ENCODE assay signal across 8 mouse cellular contexts in genomic region chr2:32876490-32877302, GRCm38 (mm10). TPM values are rescaled to one million over a fixed set of nuclear protein-coding genes. Genes with fewer than 3 reads are reported as not detected.
DNase-seq lines count a peak whose midpoint lies in the region; ATAC-seq and TF ChIP-seq lines count a peak whose summit lies in the region.

No protein-coding gene starts in this region.

- no peak for TF ChIP-seq CTCF in lung, adult 2 months (IDR thresholded peaks at IDR 0.05; ENCODE audit: insufficient read depth, low read length)

- H3K9ac ChIP-seq in embryonic facial prominence, embryonic 11.5 days (replicated peaks; ENCODE audit: low read length) = peak overlapping the region; percentile 96
- peak overlapping the region; percentile 86 for H3K9ac ChIP-seq in intestine, embryonic 14.5 days (ENCODE audit: low read length)
- H3K9ac ChIP-seq in midbrain, embryonic 11.5 days (ENCODE audit: low read length) = peak overlapping the region; percentile 96

- no peaks in the 10 kb centered on the region for H3K27me3 ChIP-seq in embryonic facial prominence, embryonic 11.5 days (ENCODE audit: control insufficient read depth, insufficient read depth, low read length)
- no peaks in the 10 kb centered on the region for H3K27me3 ChIP-seq in intestine, embryonic 14.5 days (replicated peaks; ENCODE audit: control insufficient read depth, insufficient read depth, low read length)
- H3K27me3 ChIP-seq in midbrain, embryonic 11.5 days (ENCODE audit: control insufficient read depth, insufficient read depth, low read length) = no peaks in the 10 kb centered on the region; the same call in 1 of the 2 replicates

- peaks cover 35% of the 10 kb centered on the region for H3K4me1 ChIP-seq in lung, adult 2 months (ENCODE audit: control insufficient read depth, insufficient read depth, low read length)
- peaks cover 21% of the 10 kb centered on the region for H3K4me1 ChIP-seq in embryonic facial prominence, embryonic 11.5 days (ENCODE audit: control insufficient read depth, insufficient read depth, low read length)
- peaks cover 55% of the 10 kb centered on the region for H3K4me1 ChIP-seq in intestine, embryonic 14.5 days (replicated peaks; ENCODE audit: control insufficient read depth, insufficient read depth, low read length)
- H3K4me1 ChIP-seq in midbrain, embryonic 11.5 days (ENCODE audit: control insufficient read depth, insufficient read depth, low read length) = peaks cover 35% of the 10 kb centered on the region

- 2% methylated on average over 20 of the region's 20 CpGs for WGBS in lung, adult 2 months
- 1% methylated on average over 20 of the region's 20 CpGs for WGBS in embryonic facial prominence, embryonic 11.5 days
- 1% methylated on average over 20 of the region's 20 CpGs for WGBS in intestine, embryonic 14.5 days
- 3% methylated on average over 20 of the region's 20 CpGs for WGBS in midbrain, embryonic 11.5 days

- DNase-seq in lung, adult 2 months = peak; percentile 54
- no peak for DNase-seq in lung, adult 18-20 months
- DNase-seq in embryonic facial prominence, embryonic 11.5 days (ENCODE audit: low spot score) = no peak
- DNase-seq in intestine, embryonic 14.5 days (ENCODE audit: low spot score) = peak; percentile 73
- DNase-seq in midbrain, embryonic 11.5 days (ENCODE audit: low spot score, missing footprints) = peak; percentile 92
- DNase-seq in urinary bladder, postnatal 4 days (ENCODE audit: low spot score in 2 of 2) = no peak
- DNase-seq in thymus, postnatal 25 days = no peak
- DNase-seq in cerebellum, adult 11-12 months = no peak

- H3K4me2 ChIP-seq in embryonic facial prominence, embryonic 11.5 days (ENCODE audit: low read depth, low read length) = peak overlapping the region; percentile 96
- H3K4me2 ChIP-seq in intestine, embryonic 14.5 days (ENCODE audit: low read length) = peak overlapping the region; percentile 69
- peak overlapping the region; percentile 99 for H3K4me2 ChIP-seq in midbrain, embryonic 11.5 days

- no peaks in the 10 kb centered on the region for H3K36me3 ChIP-seq in embryonic facial prominence, embryonic 11.5 days (replicated peaks; ENCODE audit: control insufficient read depth, insufficient read depth, low read depth, low read length)
- H3K36me3 ChIP-seq in intestine, embryonic 14.5 days (ENCODE audit: control insufficient read depth, insufficient read depth, low read length) = no peaks in the 10 kb centered on the region; the same call in 1 of the 2 replicates
- H3K36me3 ChIP-seq in midbrain, embryonic 11.5 days (ENCODE audit: control insufficient read depth, insufficient read depth, low read length) = no peaks in the 10 kb centered on the region

- peak overlapping the region; percentile 20; the same call in 1 of the 2 replicates for H3K27ac ChIP-seq in embryonic facial prominence, embryonic 11.5 days (replicated peaks; ENCODE audit: low read depth, low read length)
- H3K27ac ChIP-seq in intestine, embryonic 14.5 days (ENCODE audit: low read depth) = peak overlapping the region; percentile 64; the same call in 1 of the 2 replicates
- no peak overlapping the region for H3K27ac ChIP-seq in midbrain, embryonic 11.5 days (ENCODE audit: low read depth, low read length)

- H3K9me3 ChIP-seq in embryonic facial prominence, embryonic 11.5 days (replicated peaks; ENCODE audit: control insufficient read depth, low read length) = no peaks in the 10 kb centered on the region
- H3K9me3 ChIP-seq in intestine, embryonic 14.5 days (ENCODE audit: control insufficient read depth, low read length) = no peaks in the 10 kb centered on the region
- no peaks in the 10 kb centered on the region for H3K9me3 ChIP-seq in midbrain, embryonic 11.5 days (ENCODE audit: control insufficient read depth, low read length)

- peak overlapping the region; percentile 90 for H3K4me3 ChIP-seq in lung, adult 2 months (replicated peaks; ENCODE audit: extremely low read depth, low read depth, low read length)
- peak overlapping the region; percentile 76 for H3K4me3 ChIP-seq in embryonic facial prominence, embryonic 11.5 days (ENCODE audit: low read depth, low read length)
- H3K4me3 ChIP-seq in intestine, embryonic 14.5 days (ENCODE audit: low read depth, low read length) = peak overlapping the region; percentile 76
- peak overlapping the region; percentile 70 for H3K4me3 ChIP-seq in midbrain, embryonic 11.5 days (ENCODE audit: low read depth, low read length)

- no peak for TF ChIP-seq POLR2A in lung, adult 2 months (IDR thresholded peaks at IDR 0.05; ENCODE audit: borderline replicate concordance, extremely low read depth, low read depth, low read length)

- peak; percentile 12; the same call in 1 of the 2 replicates for ATAC-seq in embryonic facial prominence, embryonic 11.5 days (replicated peaks; ENCODE audit: insufficient number of reproducible peaks, low FRiP score, low TSS enrichment, low read depth)
- ATAC-seq in intestine, embryonic 14.5 days (replicated peaks; ENCODE audit: low FRiP score, low TSS enrichment, low read depth) = peak; percentile 24
- ATAC-seq in midbrain, embryonic 11.5 days (ENCODE audit: low FRiP score) = peak; percentile 41; the same call in 1 of the 2 replicates

RNA-seq across cellular contexts. Expression of gene Fam129b, which starts 0.8 kb away (rescaled TPM):
- polyA plus RNA-seq in lung, adult 2 months (2012; rRNA removed) = 205 and 224 TPM in 2 replicates
- polyA plus RNA-seq in embryonic facial prominence, embryonic 11.5 days (2014; fragmentation: Nextera tagmentation; extraction: Ambion mirVana) = 13.7 and 15.9 TPM in 2 replicates
- 22.3 and 25.2 TPM in 2 replicates for polyA plus RNA-seq in intestine, embryonic 14.5 days (2014; fragmentation: Nextera tagmentation; extraction: Ambion mirVana)
- polyA plus RNA-seq in midbrain, embryonic 11.5 days (2014; fragmentation: Nextera tagmentation; extraction: Ambion mirVana) = 10.3 and 10.6 TPM in 2 replicates

RNA-seq across cellular contexts. Expression of gene Stxbp1, which starts 29.7 kb away (rescaled TPM):
- 26.3 and 37.9 TPM in 2 replicates for polyA plus RNA-seq in lung, adult 2 months (2012; rRNA removed)
- polyA plus RNA-seq in embryonic facial prominence, embryonic 11.5 days (2014; fragmentation: Nextera tagmentation; extraction: Ambion mirVana) = 22.0 and 27.1 TPM in 2 replicates
- 26.7 and 27.0 TPM in 2 replicates for polyA plus RNA-seq in intestine, embryonic 14.5 days (2014; fragmentation: Nextera tagmentation; extraction: Ambion mirVana)
- polyA plus RNA-seq in midbrain, embryonic 11.5 days (2014; fragmentation: Nextera tagmentation; extraction: Ambion mirVana) = 51.4 and 53.8 TPM in 2 replicates

Comparison
In these comparisons a context has a peak if more than half of its experiments do, and no peak if none do; other contexts are left out.
1. DNase-seq: peak in lung, adult 2 months (single experiment), intestine, embryonic 14.5 days (single experiment) and midbrain, embryonic 11.5 days (single experiment); none in lung, adult 18-20 months (0 of 2), embryonic facial prominence, embryonic 11.5 days (single experiment), urinary bladder, postnatal 4 days (0 of 2), thymus, postnatal 25 days (single experiment) and cerebellum, adult 11-12 months (single experiment).
2. Peak in every context shown above with its lines, with median percentiles within 50 percentile points of each other: H3K4me3 ChIP-seq, ATAC-seq, H3K4me2 ChIP-seq and H3K9ac ChIP-seq.